Mouse (Mus musculus) cerebellum, adult 18-20 months (tissue): Measurements from ENCODE around the gene Ccdc87.
"Not testable (repeated sequence)": the region's sequence is repeated elsewhere in the genome, so short reads cannot be mapped to it uniquely, and the experiment has no call there.

Source experiments
- DNase-seq, 2 experiments: peaks; one replicate each; pipeline ENCODE4 v3.0.0; 2021

Gene Ccdc87

GRCm38 (mm10) chr19:4839149-4839548 is at the start of gene Ccdc87, which contains the start of gene Ccs:
TSS of gene Ccdc87 (plus strand) at chr19:4839366.
TSS of gene Ccs (minus strand) at chr19:4839332.
- peak; percentile 96 to 98 for DNase-seq

- no peak for DNase-seq
Observed at GRCm38 (mm10) chr19:4793281-4793830, 45.8 kb upstream of the Ccdc87 start.

- peak; percentile 97 to 99 for DNase-seq
Observed at GRCm38 (mm10) chr19:4793831-4794422, 45.2 kb upstream of the Ccdc87 start, which contains the start of gene Rbm4. TSS of gene Rbm4 (minus strand) at chr19:4793901.

- no peak for DNase-seq
Observed at GRCm38 (mm10) chr19:4795929-4796328, 43.2 kb upstream of the Ccdc87 start.

GRCm38 (mm10) chr19:4797846-4798245 is 41.3 kb upstream of the Ccdc87 start:
- no peak for DNase-seq

- no peak for DNase-seq
Observed at GRCm38 (mm10) chr19:4799083-4799482, 40.1 kb upstream of the Ccdc87 start.

GRCm38 (mm10) chr19:4802691-4803091 is 36.5 kb upstream of the Ccdc87 start:
- peak; percentile 60 to 63 for DNase-seq

- peak in 1 of 2 experiments; percentile 28 for DNase-seq
Observed at GRCm38 (mm10) chr19:4803283-4803682, 35.9 kb upstream of the Ccdc87 start.

GRCm38 (mm10) chr19:4810309-4810708 is 28.9 kb upstream of the Ccdc87 start:
- no peak for DNase-seq

GRCm38 (mm10) chr19:4810746-4811062 is 28.5 kb upstream of the Ccdc87 start:
- DNase-seq, result no peak

- peak; percentile 98 to 99 for DNase-seq
Observed at GRCm38 (mm10) chr19:4811063-4811908, 27.9 kb upstream of the Ccdc87 start, which contains the start of the genes Gm21992 and Rbm14. TSS of gene Gm21992 (minus strand) at chr19:4811612. TSS of gene Rbm14 (minus strand) at chr19:4811634.

- DNase-seq, result no peak
Observed at GRCm38 (mm10) chr19:4811909-4812242, 27.3 kb upstream of the Ccdc87 start.

- DNase-seq, result not testable (repeated sequence)
Observed at GRCm38 (mm10) chr19:4812334-4812949, 26.7 kb upstream of the Ccdc87 start.

- peak; percentile 32 to 33 for DNase-seq
Observed at GRCm38 (mm10) chr19:4813015-4813414, 26.2 kb upstream of the Ccdc87 start.

- no peak for DNase-seq
Observed at GRCm38 (mm10) chr19:4817182-4817835, 21.9 kb upstream of the Ccdc87 start.

GRCm38 (mm10) chr19:4820678-4821303 is 18.4 kb upstream of the Ccdc87 start:
- peak; percentile 42 to 50 for DNase-seq

- no peak for DNase-seq
Observed at GRCm38 (mm10) chr19:4828444-4829114, 10.6 kb upstream of the Ccdc87 start.

GRCm38 (mm10) chr19:4829156-4829555 is 10.0 kb upstream of the Ccdc87 start:
- DNase-seq, result peak; percentile 79 to 85

- no peak for DNase-seq
Observed at GRCm38 (mm10) chr19:4833977-4834376, 5.2 kb upstream of the Ccdc87 start.

GRCm38 (mm10) chr19:4836096-4836495 is 3.1 kb upstream of the Ccdc87 start:
- no peak for DNase-seq

GRCm38 (mm10) chr19:4837049-4837448 is 2.1 kb upstream of the Ccdc87 start:
- no peak for DNase-seq
